Mouse (Mus musculus) midbrain, embryonic 10.5 days (tissue): Measurements from ENCODE around the gene Nmnat2. TPM values are rescaled to one million over a fixed set of nuclear protein-coding genes. Genes with fewer than 3 reads are reported as not detected.

Experiments used
- DNase-seq: peaks from one replicate; pipeline ENCODE4 v3.0.0-alpha.2; 2017; ENCODE audit warnings: low spot score
- H3K27ac ChIP-seq: fragments of 300-500 bp; sonication (generic); replicated peaks from 2 replicates; pipeline ENCODE4 v1.5.1; 2016; ENCODE audit warnings: mild to moderate bottlenecking
- H3K27me3 ChIP-seq: fragments of 300-500 bp; sonication (generic); 2 replicates; pipeline ENCODE4 v1.6.1; 2016; ENCODE audit warnings: low read depth, mild to moderate bottlenecking; ENCODE audit not compliant: poor library complexity, severe bottlenecking
- H3K36me3 ChIP-seq: fragments of 300-500 bp; sonication (generic); 2 replicates; pipeline ENCODE4 v1.6.1; 2016; ENCODE audit warnings: mild to moderate bottlenecking, moderate library complexity
- H3K4me1 ChIP-seq: fragments of 300-500 bp; sonication (generic); 2 replicates; pipeline ENCODE4 v1.6.1; 2016
- H3K4me3 ChIP-seq: fragments of 300-500 bp; sonication (generic); 2 replicates; pipeline ENCODE4 v1.5.1; 2016; ENCODE audit warnings: mild to moderate bottlenecking, moderate library complexity
- H3K9me3 ChIP-seq: fragments of 300-500 bp; sonication (generic); replicated peaks from 2 replicates; pipeline ENCODE4 v1.6.1; 2016; ENCODE audit warnings: mild to moderate bottlenecking
- WGBS: fragments of 180-500 bp; shearing (Covaris S2); methylation state at CpG from one replicate; pipeline ENCODE4 v1.1.7; 2016; 5-methylcytosine and 5-hydroxymethylcytosine counted together
- polyA plus RNA-seq: library from polyadenylated mRNA; unstranded; fragments of >200 nt; fragmentation: Nextera tagmentation; extraction: Ambion mirVana; gene quantifications from 2 replicates; pipeline ENCODE4 v1.2.1, GENCODE M21; 2016

Nmnat2 gene
- polyA plus RNA-seq, 1 experiment from 2014 or later, result 10.5 TPM

- 79% methylated on average over 6 of the region's 6 CpGs for WGBS
- Histone ChIP-seq H3K9me3 (no peaks in the 10 kb centered on the region), H3K4me1 (peaks cover 52% of the 10 kb centered on the region), H3K27me3 (no peaks in the 10 kb centered on the region), H3K4me3 (no peak overlapping the region), H3K36me3 (no peaks in the 10 kb centered on the region), H3K27ac (no peak overlapping the region)
- no peak for DNase-seq
Observed at GRCm38 (mm10) chr1:153031345-153031744, 76.6 kb downstream of the Nmnat2 start.

DNA sequence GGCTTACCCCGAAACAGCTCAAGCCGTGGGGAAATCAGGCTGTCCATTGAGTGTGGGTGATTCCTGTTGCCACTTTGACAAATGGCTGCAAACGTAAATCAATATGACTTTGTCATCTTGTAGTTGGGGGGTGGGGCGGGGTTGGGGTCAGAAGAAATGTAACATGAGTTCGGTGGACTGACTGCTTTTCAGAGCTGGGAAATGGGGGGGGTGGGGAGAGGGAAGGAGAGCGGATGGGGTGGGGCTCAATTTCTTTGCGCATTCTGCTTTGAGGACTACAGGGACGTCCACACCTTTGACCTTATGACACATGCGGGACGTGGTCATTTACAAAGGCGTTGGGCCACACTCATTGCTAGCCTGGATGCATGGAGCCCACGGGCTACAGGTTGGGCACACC lies 77.2 kb downstream of the Nmnat2 start:
- H3K27me3 ChIP-seq, result no peaks in the 10 kb centered on the region
- no peak for DNase-seq
- H3K27ac ChIP-seq, result no peak overlapping the region
- no peaks in the 10 kb centered on the region for H3K9me3 ChIP-seq
- H3K36me3 ChIP-seq, result no peaks in the 10 kb centered on the region
- peaks cover 52% of the 10 kb centered on the region for H3K4me1 ChIP-seq
- H3K4me3 ChIP-seq, result no peak overlapping the region
- WGBS, result 84% methylated on average over 12 of the region's 12 CpGs

DNA sequence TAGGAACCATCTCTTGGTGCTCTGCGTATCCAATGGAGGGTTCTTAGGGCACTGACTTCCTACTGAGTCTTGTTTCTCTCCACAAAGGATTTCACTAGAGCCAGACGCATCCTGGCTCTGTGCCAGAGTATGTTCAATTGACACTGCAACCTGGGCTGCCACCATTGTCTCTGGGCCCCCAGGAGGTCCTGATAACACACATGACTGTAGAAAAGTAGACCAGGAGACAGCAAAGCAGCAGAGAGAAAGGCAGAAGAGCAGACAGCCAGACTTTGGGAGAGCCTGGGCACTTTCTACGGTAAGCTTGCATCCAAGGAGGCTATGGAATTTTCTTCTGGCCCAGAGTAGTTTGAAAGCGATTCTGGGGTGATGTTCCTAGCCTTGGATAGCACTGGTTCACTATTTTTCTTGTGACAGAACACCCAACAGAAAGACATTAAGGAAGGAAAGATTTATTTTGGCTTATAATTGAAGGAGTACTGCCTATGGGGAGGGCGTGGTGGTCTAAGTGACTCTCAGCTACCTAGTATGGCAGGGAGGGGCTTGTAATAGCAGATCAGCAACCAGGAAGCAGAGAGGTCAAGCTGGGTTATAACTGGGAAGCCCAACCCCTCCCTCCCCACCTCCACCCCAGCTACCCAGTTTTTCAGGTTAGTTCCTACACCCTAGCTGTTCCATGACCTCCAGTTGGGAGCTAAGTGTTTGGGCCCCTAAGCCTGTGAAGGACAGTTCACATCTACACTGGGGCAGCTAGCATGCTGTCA lies 78.5 kb downstream of the Nmnat2 start:
- no peak for DNase-seq
- 0 out of 2 replicates have a peak overlapping the region, but pooled peaks have one; percentile 39 for H3K27ac ChIP-seq

GRCm38 (mm10) chr1:153034064-153034463 lies 79.3 kb downstream of the Nmnat2 start:
- DNase-seq, result no peak
- Histone ChIP-seq H3K36me3 (no peaks in the 10 kb centered on the region), H3K27ac (no peak overlapping the region), H3K27me3 (no peaks in the 10 kb centered on the region), H3K4me3 (no peak overlapping the region), H3K4me1 (peaks cover 50% of the 10 kb centered on the region), H3K9me3 (peaks cover 7% of the 10 kb centered on the region; the same call in 1 of the 2 replicates)
- WGBS, result 81% methylated on average over 7 of the region's 7 CpGs

More for the DNA sequence above, 78.5 kb downstream of the Nmnat2 start:
- WGBS, result 61% methylated on average over 5 of the region's 5 CpGs
- no peaks in the 10 kb centered on the region for H3K27me3 ChIP-seq
- peaks cover 50% of the 10 kb centered on the region for H3K4me1 ChIP-seq
- H3K9me3 ChIP-seq, result peaks cover 4% of the 10 kb centered on the region; the same call in 1 of the 2 replicates
- no peak overlapping the region for H3K4me3 ChIP-seq
- no peaks in the 10 kb centered on the region for H3K36me3 ChIP-seq

GRCm38 (mm10) chr1:153035328-153035944 lies 80.6 kb downstream of the Nmnat2 start:
- Histone ChIP-seq H3K4me3 (no peak overlapping the region), H3K4me1 (peaks cover 60% of the 10 kb centered on the region), H3K9me3 (peaks cover 7% of the 10 kb centered on the region; the same call in 1 of the 2 replicates), H3K36me3 (no peaks in the 10 kb centered on the region), H3K27me3 (no peaks in the 10 kb centered on the region), H3K27ac (peak overlapping the region; percentile 82)
- WGBS, result 42% methylated on average over 6 of the region's 6 CpGs
- peak; percentile 68 for DNase-seq

DNA sequence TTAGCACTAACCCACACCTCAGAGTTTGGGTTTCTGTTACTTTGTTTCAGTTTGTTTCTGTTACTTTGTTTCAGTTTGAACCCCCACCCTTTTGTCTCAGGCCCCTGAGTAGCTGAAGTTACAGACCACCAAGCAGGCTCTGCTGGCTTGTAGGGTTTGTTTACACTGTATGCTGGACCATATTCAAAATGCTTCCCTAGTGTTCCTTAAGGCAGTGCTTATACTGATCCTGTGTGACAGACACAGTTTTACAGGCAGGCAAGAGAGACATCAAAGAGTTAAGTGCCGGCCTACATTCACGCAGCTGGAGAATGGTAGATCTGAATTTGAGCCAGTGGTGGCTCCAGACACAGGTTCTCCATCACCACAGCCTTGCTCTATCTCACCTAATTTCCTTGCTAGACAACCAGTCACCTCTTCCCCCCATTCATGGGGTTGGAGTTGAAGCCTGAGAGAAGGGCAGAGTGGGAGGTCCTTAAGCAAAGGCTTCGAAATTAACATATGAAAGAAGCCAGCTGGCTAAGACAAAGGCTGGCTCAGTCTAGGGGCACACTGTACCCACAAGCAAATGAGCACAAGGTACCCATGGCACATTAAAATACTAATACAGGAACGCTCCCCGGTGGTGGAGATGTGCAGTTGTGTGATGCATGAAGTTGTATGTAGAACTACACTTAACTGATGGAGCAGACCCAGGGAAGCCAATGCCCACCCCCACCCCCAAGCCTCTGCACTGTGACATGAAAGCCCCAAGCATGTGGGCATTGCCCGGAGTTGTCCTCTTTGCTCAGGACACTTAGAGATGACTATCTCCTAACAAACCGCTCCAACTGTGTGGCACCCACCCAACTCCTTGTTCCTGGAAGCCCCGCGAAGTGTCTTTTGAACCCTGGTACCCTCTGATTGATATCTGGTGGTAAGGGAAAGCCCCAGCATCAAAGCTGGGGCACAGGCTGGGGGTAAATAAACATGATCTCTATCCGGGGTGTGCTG lies 82.9 kb downstream of the Nmnat2 start:
- no peak for DNase-seq
- H3K27ac ChIP-seq, result peak overlapping the region; percentile 39; the same call in 1 of the 2 replicates
- peaks cover 7% of the 10 kb centered on the region; the same call in 1 of the 2 replicates for H3K9me3 ChIP-seq
- H3K4me3 ChIP-seq, result no peak overlapping the region
- H3K36me3 ChIP-seq, result no peaks in the 10 kb centered on the region
- 77% methylated on average over 10 of the region's 10 CpGs for WGBS
- H3K27me3 ChIP-seq, result peaks cover 20% of the 10 kb centered on the region
- H3K4me1 ChIP-seq, result peaks cover 59% of the 10 kb centered on the region

- peak overlapping the region; percentile 68 for H3K27ac ChIP-seq
- no peak overlapping the region for H3K4me3 ChIP-seq
- WGBS, result 14% methylated on average over 3 of the region's 3 CpGs
- H3K36me3 ChIP-seq, result no peaks in the 10 kb centered on the region
- peak; percentile 53 for DNase-seq
- H3K27me3 ChIP-seq, result peaks cover 36% of the 10 kb centered on the region
- peaks cover 7% of the 10 kb centered on the region; the same call in 1 of the 2 replicates for H3K9me3 ChIP-seq
- H3K4me1 ChIP-seq, result peaks cover 59% of the 10 kb centered on the region
Observed at GRCm38 (mm10) chr1:153040091-153040490, 85.3 kb downstream of the Nmnat2 start.

GRCm38 (mm10) chr1:153041046-153041445 lies 86.3 kb downstream of the Nmnat2 start:
- no peak for DNase-seq
- WGBS, result 82% methylated on average over 2 of the region's 2 CpGs
- peaks cover 7% of the 10 kb centered on the region; the same call in 1 of the 2 replicates for H3K9me3 ChIP-seq
- H3K27me3 ChIP-seq, result peaks cover 46% of the 10 kb centered on the region
- H3K36me3 ChIP-seq, result no peaks in the 10 kb centered on the region
- no peak overlapping the region for H3K4me3 ChIP-seq
- H3K4me1 ChIP-seq, result peaks cover 50% of the 10 kb centered on the region
- H3K27ac ChIP-seq, result no peak overlapping the region; the same call in 1 of the 2 replicates

- H3K4me3 ChIP-seq, result no peak overlapping the region
- H3K27me3 ChIP-seq, result peaks cover 58% of the 10 kb centered on the region
- 96% methylated on average over 2 of the region's 2 CpGs for WGBS
- no peaks in the 10 kb centered on the region for H3K36me3 ChIP-seq
- no peak overlapping the region for H3K27ac ChIP-seq
- H3K9me3 ChIP-seq, result peaks cover 7% of the 10 kb centered on the region; the same call in 1 of the 2 replicates
- H3K4me1 ChIP-seq, result peaks cover 59% of the 10 kb centered on the region
- DNase-seq, result no peak
Observed at GRCm38 (mm10) chr1:153042318-153042717, 87.5 kb downstream of the Nmnat2 start.

GRCm38 (mm10) chr1:153043332-153043731 lies 88.5 kb downstream of the Nmnat2 start:
- peaks cover 60% of the 10 kb centered on the region for H3K4me1 ChIP-seq
- peaks cover 3% of the 10 kb centered on the region; the same call in 1 of the 2 replicates for H3K9me3 ChIP-seq
- no peak for DNase-seq
- no peaks in the 10 kb centered on the region for H3K36me3 ChIP-seq
- no peak overlapping the region for H3K4me3 ChIP-seq
- 0 out of 2 replicates have a peak overlapping the region, but pooled peaks have one; percentile 23 for H3K27ac ChIP-seq
- peaks cover 60% of the 10 kb centered on the region for H3K27me3 ChIP-seq
- WGBS, result 45% methylated on average over 6 of the region's 6 CpGs

- Histone ChIP-seq H3K9me3 (no peaks in the 10 kb centered on the region), H3K27me3 (peaks cover 70% of the 10 kb centered on the region), H3K4me3 (no peak overlapping the region), H3K4me1 (peaks cover 67% of the 10 kb centered on the region), H3K27ac (no peak overlapping the region), H3K36me3 (no peaks in the 10 kb centered on the region)
- DNase-seq, result no peak
- WGBS, result 80% methylated on average over 11 of the region's 11 CpGs
Observed at GRCm38 (mm10) chr1:153045368-153045767, 90.6 kb downstream of the Nmnat2 start.
